In genomic region chr17:51831121-51831701, GRCm38 (mm10) we compare ENCODE assay signal across 8 mouse cellular contexts. TPM values are rescaled to one million over a fixed set of nuclear protein-coding genes. Genes with fewer than 3 reads are reported as not detected.
A peak's percentile ranks its signal among the peaks of the same experiment; 100 is the strongest.
DNase-seq lines count a peak whose midpoint lies in the region; ATAC-seq and TF ChIP-seq lines count a peak whose summit lies in the region.

No protein-coding gene starts in this region.

- no peak for TF ChIP-seq POLR2A in bone marrow macrophage, adult 2 months (IDR thresholded peaks at IDR 0.05; ENCODE audit: borderline replicate concordance, low read depth, low read length)

- no peak for TF ChIP-seq CTCF in bone marrow macrophage, adult 2 months (IDR thresholded peaks at IDR 0.05; ENCODE audit: low read depth, low read length)

- WGBS in hindbrain, embryonic 15.5 days, result 15% methylated on average over 14 of the region's 14 CpGs
- 16% methylated on average over 14 of the region's 14 CpGs for WGBS in midbrain, embryonic 15.5 days

- no peaks in the 10 kb centered on the region for H3K36me3 ChIP-seq in hindbrain, embryonic 15.5 days
- no peaks in the 10 kb centered on the region for H3K36me3 ChIP-seq in midbrain, embryonic 15.5 days (replicated peaks)

- peaks cover 25% of the 10 kb centered on the region for H3K27me3 ChIP-seq in hindbrain, embryonic 15.5 days
- peaks cover 26% of the 10 kb centered on the region for H3K27me3 ChIP-seq in midbrain, embryonic 15.5 days (replicated peaks)

- H3K4me3 ChIP-seq in bone marrow macrophage, adult 2 months (ENCODE audit: insufficient read depth, low read length), result peak overlapping the region; percentile 69; the same call in 1 of the 2 replicates
- H3K4me3 ChIP-seq in hindbrain, embryonic 15.5 days, result peak overlapping the region; percentile 91
- peak overlapping the region; percentile 75 for H3K4me3 ChIP-seq in midbrain, embryonic 15.5 days

- no peaks in the 10 kb centered on the region for H3K9me3 ChIP-seq in hindbrain, embryonic 15.5 days
- no peaks in the 10 kb centered on the region for H3K9me3 ChIP-seq in midbrain, embryonic 15.5 days

- H3K4me2 ChIP-seq in hindbrain, embryonic 15.5 days, result peak overlapping the region; percentile 98
- H3K4me2 ChIP-seq in midbrain, embryonic 15.5 days, result peak overlapping the region; percentile 99

- peak overlapping the region; percentile 80; the same call in 1 of the 2 replicates for H3K9ac ChIP-seq in hindbrain, embryonic 15.5 days
- H3K9ac ChIP-seq in midbrain, embryonic 15.5 days, result peak overlapping the region; percentile 70; the same call in 1 of the 2 replicates

- DNase-seq in embryo, embryonic 10.5 days (ENCODE audit: low spot score), result peak; percentile 37
- no peak for DNase-seq in embryo, embryonic 10 days (ENCODE audit: low spot score)
- no peak for DNase-seq in gastrocnemius, postnatal 10 days
- DNase-seq in spleen, adult 18-20 months, result no peak
- DNase-seq in gastrocnemius, adult 8-10 months (ENCODE audit: low spot score in 2 of 2), result no peak

- no peak overlapping the region for H3K27ac ChIP-seq in bone marrow macrophage, adult 2 months (ENCODE audit: insufficient read depth, low read depth, low read length)
- H3K27ac ChIP-seq in hindbrain, embryonic 15.5 days (replicated peaks), result no peak overlapping the region
- no peak overlapping the region for H3K27ac ChIP-seq in midbrain, embryonic 15.5 days

- H3K4me1 ChIP-seq in bone marrow macrophage, adult 2 months (ENCODE audit: control insufficient read depth, insufficient read depth, low read length), result 0 out of 2 replicates have a peak, but pooled peaks cover 3% of the 10 kb centered on the region
- peaks cover 27% of the 10 kb centered on the region for H3K4me1 ChIP-seq in hindbrain, embryonic 15.5 days (replicated peaks)
- H3K4me1 ChIP-seq in midbrain, embryonic 15.5 days, result peaks cover 24% of the 10 kb centered on the region

- peak; percentile 16; the same call in 1 of the 2 replicates for ATAC-seq in hindbrain, embryonic 15.5 days (ENCODE audit: low FRiP score, low read depth)
- no peak for ATAC-seq in midbrain, embryonic 15.5 days (replicated peaks)

RNA-seq across cellular contexts. Expression of gene Satb1, which starts 1.9 kb away (rescaled TPM):
- polyA plus RNA-seq in bone marrow macrophage, adult 2 months (2012; ENCODE audit: insufficient read depth, insufficient read length, missing spikeins), result 0.34 and 0.80 TPM in 2 replicates
- 33.5 and 34.4 TPM in 2 replicates for polyA plus RNA-seq in hindbrain, embryonic 15.5 days (2015; fragmentation: Nextera tagmentation; extraction: Ambion mirVana)
- 21.5 and 24.1 TPM in 2 replicates for polyA plus RNA-seq in midbrain, embryonic 15.5 days (2015; fragmentation: Nextera tagmentation; extraction: Ambion mirVana)
- 10 to 100 TPM; 82.9 to 84.3 TPM for total RNA-seq in gastrocnemius, postnatal 10 days (2021)
- 100 to 1,000 TPM in 1 of 4 experiments, 10 to 100 TPM in 3; 69.8 to 101 (median 87.3) TPM for total RNA-seq in gastrocnemius, adult 8-10 months (2022)

Comparison
In these comparisons a context has a peak if more than half of its experiments do, and no peak if none do; other contexts are left out.
1. RNA of gene Satb1, which starts 1.9 kb away (polyA plus RNA-seq): 33.5 to 34.4 TPM in hindbrain, embryonic 15.5 days and 21.5 to 24.1 TPM in midbrain, embryonic 15.5 days; 0.34 to 0.80 TPM in bone marrow macrophage, adult 2 months; every median in the first group is over 10 times any median in the second.
2. Peak in every context shown above with its lines, with median percentiles within 50 percentile points of each other: H3K4me3 ChIP-seq.